Mouse (Mus musculus) lung, postnatal 0 days (tissue): ENCODE measurements at regions not wholly inside any gene's neighbourhood (a gene's known extent, or its start where the extent isn't known, plus 50 kb on each side); places are given as distances from the start of the nearest gene placed in this dataset.

Experiments used
- CTCF ChIP-seq: IDR thresholded peaks from 2 replicates; pipeline ENCODE4 v1.5.1; 2016; ENCODE audit warnings: antibody characterized with exemption, mild to moderate bottlenecking
- EP300 ChIP-seq: IDR thresholded peaks from 2 replicates; pipeline ENCODE4 v1.6.1; 2016; ENCODE audit warnings: antibody characterized with exemption, mild to moderate bottlenecking, control low read depth

- TF ChIP-seq CTCF (no peak), EP300 (no peak)
Measured at GRCm38 (mm10) chr1:128860094-128860493, 268.0 kb upstream of the Cxcr4 start.
